Mouse (Mus musculus): ENCODE data around the gene Tmem145. TPM values are rescaled to one million over a fixed set of nuclear protein-coding genes. Genes with fewer than 3 reads are reported as not detected.
A peak's percentile ranks its signal among the peaks of the same experiment; 100 is the strongest.
"Not testable (repeated sequence)": the region's sequence is repeated elsewhere in the genome, so short reads cannot be mapped to it uniquely, and the experiment has no call there.

Tmem145 gene
- polyA plus RNA-seq, 1 experiment = not detected

- peaks cover 11% of the 10 kb centered on the region for H3K4me1 ChIP-seq (ENCODE audit: control insufficient read depth, insufficient read depth, low read length)
- H3K4me3 ChIP-seq (ENCODE audit: insufficient read depth, low read length) = peak within 1 kb of the TSS; percentile 77
- TF ChIP-seq POLR2A (IDR thresholded peaks at IDR 0.05; ENCODE audit: borderline replicate concordance, low read depth, low read length) = no peak
- peak; percentile 49; the same call in 1 of the 2 replicates for TF ChIP-seq CTCF (IDR thresholded peaks at IDR 0.05; ENCODE audit: low read depth, low read length)
- H3K27ac ChIP-seq (ENCODE audit: insufficient read depth, low read depth, low read length) = peak within 1 kb of the TSS; percentile 50
Observed at GRCm38 (mm10) chr7:25316532-25317445, 10.9 kb downstream of the Tmem145 start, which contains the start of gene Megf8. TSS of gene Megf8 (plus strand) at chr7:25317164.

GRCm38 (mm10) chr7:25317446-25317999 lies 11.6 kb downstream of the Tmem145 start:
- Histone ChIP-seq H3K4me3 (ENCODE audit: insufficient read depth, low read length) (peak overlapping the region; percentile 77), H3K4me1 (ENCODE audit: control insufficient read depth, insufficient read depth, low read length) (peaks cover 11% of the 10 kb centered on the region), H3K27ac (ENCODE audit: insufficient read depth, low read depth, low read length) (no peak overlapping the region)
- TF ChIP-seq POLR2A (IDR thresholded peaks at IDR 0.05; ENCODE audit: borderline replicate concordance, low read depth, low read length) (no peak), CTCF (IDR thresholded peaks at IDR 0.05; ENCODE audit: low read depth, low read length) (no peak)

DNA sequence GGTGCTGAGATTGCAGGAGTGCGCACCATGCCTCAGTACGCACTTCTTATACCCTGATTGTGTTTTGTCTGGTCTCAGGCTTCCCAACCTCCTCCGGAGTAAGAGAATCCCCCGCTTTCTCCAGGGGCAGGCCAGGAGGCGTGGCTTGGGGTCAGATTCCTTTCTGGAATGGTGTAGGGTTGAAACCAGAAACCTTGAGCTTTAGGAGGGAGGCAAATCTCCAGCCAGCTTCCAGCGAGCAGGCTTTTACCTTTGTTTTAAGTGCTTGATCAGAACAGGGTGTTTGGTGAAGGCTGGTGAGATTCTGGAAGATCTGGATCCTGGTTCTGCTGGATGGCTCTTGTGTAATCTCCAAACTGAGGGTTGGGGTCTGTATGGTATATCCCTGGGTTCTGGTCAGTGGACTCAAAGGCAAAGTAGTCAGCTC lies 16.2 kb downstream of the Tmem145 start:
- TF ChIP-seq CTCF (IDR thresholded peaks at IDR 0.05; ENCODE audit: low read depth, low read length) (no peak), POLR2A (IDR thresholded peaks at IDR 0.05; ENCODE audit: borderline replicate concordance, low read depth, low read length) (no peak)
- Histone ChIP-seq H3K4me1 (ENCODE audit: control insufficient read depth, insufficient read depth, low read length) (peaks cover 15% of the 10 kb centered on the region), H3K27ac (ENCODE audit: insufficient read depth, low read depth, low read length) (no peak overlapping the region), H3K4me3 (ENCODE audit: insufficient read depth, low read length) (no peak overlapping the region)

- TF ChIP-seq POLR2A (IDR thresholded peaks at IDR 0.05; ENCODE audit: borderline replicate concordance, low read depth, low read length) (no peak), CTCF (IDR thresholded peaks at IDR 0.05; ENCODE audit: low read depth, low read length) (no peak)
- peaks cover 10% of the 10 kb centered on the region for H3K4me1 ChIP-seq (ENCODE audit: control insufficient read depth, insufficient read depth, low read length)
- no peak overlapping the region for H3K4me3 ChIP-seq (ENCODE audit: insufficient read depth, low read length)
- no peak overlapping the region for H3K27ac ChIP-seq (ENCODE audit: insufficient read depth, low read depth, low read length)
Observed at GRCm38 (mm10) chr7:25323219-25323618, 17.3 kb downstream of the Tmem145 start.

- H3K27ac ChIP-seq (ENCODE audit: insufficient read depth, low read depth, low read length); H3K4me1 ChIP-seq (ENCODE audit: control insufficient read depth, insufficient read depth, low read length); H3K4me3 ChIP-seq (ENCODE audit: insufficient read depth, low read length): not testable (repeated sequence)
Observed at GRCm38 (mm10) chr7:25325431-25325830, 19.5 kb downstream of the Tmem145 start.

- H3K4me1 ChIP-seq (ENCODE audit: control insufficient read depth, insufficient read depth, low read length) = peaks cover 10% of the 10 kb centered on the region
- TF ChIP-seq CTCF (IDR thresholded peaks at IDR 0.05; ENCODE audit: low read depth, low read length) (no peak), POLR2A (IDR thresholded peaks at IDR 0.05; ENCODE audit: borderline replicate concordance, low read depth, low read length) (no peak)
- no peak overlapping the region for H3K27ac ChIP-seq (ENCODE audit: insufficient read depth, low read depth, low read length)
- H3K4me3 ChIP-seq (ENCODE audit: insufficient read depth, low read length) = no peak overlapping the region
Observed at GRCm38 (mm10) chr7:25326233-25326632, 20.3 kb downstream of the Tmem145 start.

DNA sequence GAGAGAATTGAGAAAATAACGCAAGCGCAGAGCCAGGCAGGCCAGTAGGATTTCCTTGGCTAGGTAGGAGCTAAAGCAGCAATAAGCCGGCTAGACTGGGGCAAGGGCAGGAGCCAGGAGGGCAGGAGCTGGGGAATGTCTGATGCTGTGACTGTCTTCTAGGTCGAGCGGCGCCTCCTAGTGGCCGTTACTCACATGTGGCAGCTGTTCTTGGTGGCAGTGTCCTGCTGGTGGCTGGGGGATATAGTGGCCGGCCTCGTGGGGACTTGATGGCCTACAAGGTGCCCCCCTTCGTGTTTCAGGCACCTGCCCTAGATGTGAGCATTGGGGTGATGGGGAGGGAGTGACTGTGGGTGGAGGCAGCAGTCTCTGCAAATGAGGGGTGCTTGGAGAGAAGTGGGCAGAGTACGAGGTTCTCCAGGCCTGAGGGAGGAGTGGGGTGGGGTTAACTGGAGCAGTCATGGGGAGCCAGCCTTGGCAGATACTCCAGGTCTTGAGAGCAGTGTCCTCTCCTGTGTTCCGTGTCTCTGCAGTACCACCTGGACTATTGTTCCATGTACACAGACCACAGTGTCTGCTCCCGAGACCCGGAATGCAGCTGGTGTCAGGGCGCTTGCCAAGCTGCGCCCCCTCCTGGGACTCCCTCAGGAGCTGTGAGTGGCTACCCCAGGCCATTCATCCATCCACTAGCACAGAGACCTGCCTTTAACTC lies 27.8 kb downstream of the Tmem145 start:
- Histone ChIP-seq H3K4me3 (ENCODE audit: insufficient read depth, low read length) (no peak overlapping the region), H3K27ac (ENCODE audit: insufficient read depth, low read depth, low read length) (no peak overlapping the region), H3K4me1 (ENCODE audit: control insufficient read depth, insufficient read depth, low read length) (no peaks in the 10 kb centered on the region)
- TF ChIP-seq POLR2A (IDR thresholded peaks at IDR 0.05; ENCODE audit: borderline replicate concordance, low read depth, low read length) = no peak
- peak; percentile 62 for TF ChIP-seq CTCF (IDR thresholded peaks at IDR 0.05; ENCODE audit: low read depth, low read length)

- Histone ChIP-seq H3K4me1 (ENCODE audit: control insufficient read depth, insufficient read depth, low read length) (no peaks in the 10 kb centered on the region), H3K4me3 (ENCODE audit: insufficient read depth, low read length) (no peak overlapping the region), H3K27ac (ENCODE audit: insufficient read depth, low read depth, low read length) (no peak overlapping the region)
- TF ChIP-seq POLR2A (IDR thresholded peaks at IDR 0.05; ENCODE audit: borderline replicate concordance, low read depth, low read length) (no peak), CTCF (IDR thresholded peaks at IDR 0.05; ENCODE audit: low read depth, low read length) (no peak)
Observed at GRCm38 (mm10) chr7:25334472-25334871, 28.6 kb downstream of the Tmem145 start.

- Histone ChIP-seq H3K4me3 (ENCODE audit: insufficient read depth, low read length) (no peak overlapping the region), H3K27ac (ENCODE audit: insufficient read depth, low read depth, low read length) (no peak overlapping the region), H3K4me1 (ENCODE audit: control insufficient read depth, insufficient read depth, low read length) (no peaks in the 10 kb centered on the region)
- TF ChIP-seq CTCF (IDR thresholded peaks at IDR 0.05; ENCODE audit: low read depth, low read length) (no peak), POLR2A (IDR thresholded peaks at IDR 0.05; ENCODE audit: borderline replicate concordance, low read depth, low read length) (no peak)
Observed at GRCm38 (mm10) chr7:25339329-25339728, 33.4 kb downstream of the Tmem145 start.

Data from bone marrow macrophage, adult 2 months (primary cell).